Mouse (Mus musculus): ENCODE measurements around the gene Ncf4.

Ncf4 gene

DNA sequence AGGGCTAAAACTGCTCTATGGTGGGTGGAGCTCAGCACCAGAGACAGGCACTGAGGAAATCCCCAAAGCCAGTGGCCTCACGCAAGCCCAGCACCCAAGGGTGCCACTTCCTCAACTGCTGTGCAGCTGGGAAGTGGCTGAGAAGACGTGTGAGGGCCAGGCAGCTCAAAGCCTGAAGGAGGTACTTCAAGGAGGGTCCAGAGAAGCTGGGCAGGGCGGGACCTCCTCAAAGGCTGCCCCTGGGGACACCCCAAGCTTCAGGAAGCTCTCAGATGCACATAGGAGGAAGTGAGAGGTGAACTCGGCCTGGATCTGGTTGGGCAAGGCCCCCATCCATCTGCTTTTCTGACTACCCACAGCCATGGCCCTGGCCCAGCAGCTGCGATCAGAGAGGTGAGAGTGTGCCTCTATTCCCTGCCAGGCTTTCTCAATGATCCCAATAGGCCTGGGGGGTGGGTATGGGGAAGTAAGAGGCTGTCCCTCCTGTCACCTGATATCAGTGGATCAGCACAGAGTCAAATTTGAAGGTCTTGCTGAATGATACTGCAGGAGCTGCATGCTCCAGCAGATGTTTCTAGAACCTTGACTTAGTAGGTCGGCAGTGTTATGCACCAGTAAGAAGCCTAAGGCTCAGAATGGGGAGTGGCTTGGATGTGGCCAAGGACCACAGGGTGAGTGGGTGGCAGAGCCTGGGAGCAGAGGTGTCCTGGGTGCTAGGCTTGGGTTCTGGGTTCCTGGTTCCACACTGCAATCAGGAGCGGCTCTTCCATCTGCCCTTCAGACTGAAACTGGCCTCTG lies at the start of gene Ncf4:
Gene Ncf4, plus strand, starts transcription at position 107 of the 798 bp plus-strand sequence.
- DNase-seq (ENCODE audit: low spot score), result peak; percentile 61

DNA sequence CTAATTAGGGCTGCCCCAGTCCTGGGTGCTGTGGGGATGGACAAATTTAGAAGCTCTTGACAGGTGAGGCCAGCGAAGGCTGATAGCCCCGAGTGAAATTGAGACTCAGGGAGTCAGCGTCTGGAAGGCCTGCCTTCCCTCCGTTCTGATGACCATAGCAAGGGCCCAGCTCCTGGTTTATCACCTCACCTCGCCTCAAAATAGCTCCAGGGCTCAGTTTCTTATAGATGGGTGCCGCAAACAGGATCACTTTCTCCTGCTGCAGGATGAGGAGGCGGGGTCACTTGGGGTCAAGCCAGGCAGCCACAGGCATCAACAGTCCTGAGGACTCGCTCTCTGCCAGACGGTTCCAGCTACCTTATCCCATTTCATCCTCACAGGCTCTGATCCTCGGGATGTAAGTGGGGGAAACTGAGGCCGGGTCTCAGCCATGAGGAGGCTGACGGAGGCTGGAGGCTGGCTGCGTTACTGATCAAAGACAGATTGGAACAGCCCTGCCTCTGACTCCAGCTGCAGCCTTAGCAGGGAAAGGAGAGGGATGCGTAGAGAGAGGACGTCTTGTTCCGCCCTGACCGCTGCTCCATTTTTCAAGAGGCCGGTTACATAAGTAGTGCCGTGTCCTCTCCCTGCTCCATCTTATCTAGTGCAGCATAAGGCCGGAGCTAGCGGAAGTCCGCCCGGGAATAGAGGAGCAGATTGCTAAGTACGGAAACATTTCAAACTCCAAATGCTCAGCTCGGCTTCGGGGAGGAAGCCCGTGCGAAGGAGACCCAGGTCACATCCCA lies 49.3 kb upstream of the Ncf4 start:
- no peak for DNase-seq (ENCODE audit: low spot score)

DNA sequence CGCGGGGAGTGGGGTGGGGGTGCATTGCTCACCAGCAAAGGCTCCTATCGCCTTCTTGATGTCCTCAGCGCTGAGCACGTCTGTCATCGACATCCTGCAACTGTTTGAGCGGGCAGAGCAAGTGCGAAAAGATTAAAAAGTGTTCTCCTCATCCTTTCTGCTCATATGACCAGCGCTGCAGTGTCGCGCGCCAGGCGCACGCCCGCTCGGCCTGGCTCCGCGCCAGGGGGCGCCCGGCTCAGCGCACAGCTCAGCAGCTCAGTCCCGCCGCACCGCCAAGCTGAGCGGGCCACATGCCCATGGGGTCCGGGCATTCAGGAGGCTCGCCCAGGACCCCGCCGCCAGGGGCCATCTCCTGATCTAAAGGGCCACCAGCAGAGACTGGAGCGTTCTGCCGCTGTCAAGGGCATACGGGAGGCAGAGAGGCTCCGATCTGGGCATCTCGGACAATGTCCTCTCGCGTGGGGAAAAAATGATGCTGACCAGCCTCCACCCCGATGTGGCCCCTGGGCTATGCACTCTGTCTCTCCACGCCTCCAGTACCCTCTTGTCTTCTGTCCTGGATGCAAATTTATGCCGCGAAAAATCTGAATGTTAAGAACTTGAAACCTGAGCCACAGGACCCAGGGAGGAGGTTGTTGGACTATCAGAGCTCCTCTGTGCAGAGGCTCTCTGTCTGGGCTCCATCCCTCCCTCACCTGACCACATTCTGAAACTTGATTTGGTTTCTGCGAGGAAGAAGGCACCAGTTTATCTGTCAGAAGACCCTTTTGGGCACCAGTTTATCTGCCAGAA lies 40.4 kb upstream of the Ncf4 start:
- no peak for DNase-seq (ENCODE audit: low spot score)

DNA sequence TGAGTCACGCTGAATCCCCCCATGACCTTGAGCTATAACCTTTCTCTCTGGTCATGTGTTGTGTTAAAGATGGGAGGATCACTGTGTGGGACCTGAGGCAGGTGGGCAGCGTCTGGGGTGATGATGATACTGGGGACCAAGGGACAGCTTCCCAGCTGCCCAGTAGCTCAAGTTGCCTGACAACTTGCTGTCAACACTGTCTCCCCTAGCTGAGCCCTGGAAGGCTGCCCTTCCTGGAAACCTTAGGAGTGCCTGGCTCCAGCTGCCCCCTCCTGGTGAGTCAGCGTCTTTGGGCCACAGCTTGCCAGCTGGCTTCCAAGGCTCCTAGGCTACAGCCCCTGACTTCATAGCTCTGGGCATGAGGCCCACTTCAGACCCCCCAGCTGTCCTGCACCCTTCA lies 39.4 kb upstream of the Ncf4 start:
- no peak for DNase-seq (ENCODE audit: low spot score)

DNA sequence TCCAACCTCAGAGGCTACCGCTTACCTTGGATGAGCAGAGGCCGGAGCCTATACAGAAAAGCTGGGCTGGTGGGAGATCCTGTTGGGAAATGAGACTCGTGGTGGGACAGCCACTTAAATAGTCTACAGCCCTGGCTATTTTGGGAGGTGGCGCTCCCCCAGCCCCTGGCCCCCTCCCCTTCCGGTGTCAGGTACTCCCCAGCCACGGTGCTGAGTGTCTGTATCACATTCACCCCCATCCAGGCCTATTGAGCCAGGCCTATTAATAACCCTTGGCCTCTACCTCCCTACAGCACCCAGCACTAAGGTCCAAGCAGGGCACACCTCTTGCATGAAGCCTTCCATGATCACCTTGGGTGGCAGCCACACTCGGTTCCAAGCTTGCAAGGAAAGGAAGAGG lies 38.3 kb upstream of the Ncf4 start, which contains the start of gene Pvalb:
Gene Pvalb, minus strand, starts transcription at position 89 of the 400 bp plus-strand sequence.
- DNase-seq (ENCODE audit: low spot score), result no peak

DNA sequence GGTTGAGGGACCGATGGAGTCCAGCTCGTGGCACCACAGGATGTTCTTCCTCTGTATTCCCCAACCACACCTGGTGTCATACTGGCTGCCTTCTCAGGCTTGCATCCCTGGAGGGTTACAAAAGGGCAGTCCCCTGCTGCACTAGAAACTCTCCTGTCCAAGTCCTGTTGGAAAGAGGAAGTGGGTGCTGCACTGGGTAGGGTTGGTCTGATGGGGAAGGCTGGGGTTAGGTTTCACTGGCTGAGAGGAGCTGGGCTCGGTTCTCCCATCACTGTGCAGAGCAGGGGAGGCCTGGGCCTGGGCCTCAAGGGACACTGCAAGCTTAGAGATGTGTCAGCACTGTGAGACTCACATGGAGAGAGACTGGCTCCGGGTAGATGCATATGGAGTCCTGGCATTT lies 34.4 kb upstream of the Ncf4 start:
- DNase-seq (ENCODE audit: low spot score), result no peak

DNA sequence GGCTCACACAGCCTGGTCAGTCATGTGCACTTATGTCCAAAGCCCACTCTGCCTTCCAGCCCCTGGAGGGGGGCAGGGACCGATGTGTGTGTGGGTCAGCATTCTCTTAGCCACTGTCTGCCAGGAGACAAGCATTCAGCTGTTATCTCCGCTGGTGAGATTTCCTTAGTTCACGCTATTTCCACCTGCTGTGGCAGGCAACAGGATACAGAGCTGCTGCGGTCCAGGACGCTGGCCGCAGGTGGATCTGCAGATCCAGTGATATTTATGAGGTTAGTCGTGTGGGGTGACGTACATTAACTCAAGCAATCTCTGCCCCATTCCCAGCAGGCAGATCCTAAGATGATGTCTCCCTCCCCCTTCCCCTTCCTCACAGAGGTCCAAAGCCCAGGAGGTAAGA lies 33.2 kb upstream of the Ncf4 start:
- no peak for DNase-seq (ENCODE audit: low spot score)

DNA sequence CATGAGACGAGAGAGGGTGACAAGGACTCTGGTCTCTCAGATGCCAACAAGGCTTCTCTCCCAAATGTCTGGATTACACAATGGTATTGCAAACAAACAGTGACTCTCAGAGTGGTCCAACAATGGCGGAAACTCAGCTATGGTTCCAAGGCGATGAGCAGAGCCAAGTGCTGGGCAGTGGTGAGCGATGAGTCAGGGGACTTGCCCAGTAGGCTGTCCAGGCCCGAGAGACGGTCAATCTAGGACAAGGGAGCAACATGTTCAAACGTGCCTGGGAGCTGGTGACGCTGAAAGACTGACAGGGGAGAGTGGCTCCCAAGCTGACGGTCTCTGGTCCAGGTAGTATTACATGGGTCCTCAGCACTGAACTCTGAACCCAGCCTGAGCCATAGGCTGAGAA lies 29.3 kb upstream of the Ncf4 start:
- DNase-seq (ENCODE audit: low spot score), result no peak

DNA sequence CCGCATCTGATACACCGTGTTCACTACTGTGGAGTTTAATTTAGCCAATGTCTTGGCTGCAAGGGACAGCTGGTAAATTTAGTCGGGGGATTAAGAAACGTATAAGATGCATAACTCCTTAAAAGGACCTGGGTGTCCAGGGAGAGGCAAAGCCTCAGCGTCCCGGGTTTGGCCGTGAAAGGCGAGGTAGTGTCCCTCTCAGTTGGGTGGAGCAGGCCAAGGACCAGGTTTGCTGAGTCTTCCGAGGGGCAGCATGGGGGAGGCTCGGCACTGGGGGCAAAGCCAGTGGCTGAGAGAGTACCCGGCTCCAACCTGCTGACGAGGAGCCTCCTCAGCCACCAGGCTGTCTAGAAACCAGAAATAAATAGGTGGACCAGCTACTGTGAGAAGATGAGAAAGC lies 16.8 kb upstream of the Ncf4 start:
- no peak for DNase-seq (ENCODE audit: low spot score)

DNA sequence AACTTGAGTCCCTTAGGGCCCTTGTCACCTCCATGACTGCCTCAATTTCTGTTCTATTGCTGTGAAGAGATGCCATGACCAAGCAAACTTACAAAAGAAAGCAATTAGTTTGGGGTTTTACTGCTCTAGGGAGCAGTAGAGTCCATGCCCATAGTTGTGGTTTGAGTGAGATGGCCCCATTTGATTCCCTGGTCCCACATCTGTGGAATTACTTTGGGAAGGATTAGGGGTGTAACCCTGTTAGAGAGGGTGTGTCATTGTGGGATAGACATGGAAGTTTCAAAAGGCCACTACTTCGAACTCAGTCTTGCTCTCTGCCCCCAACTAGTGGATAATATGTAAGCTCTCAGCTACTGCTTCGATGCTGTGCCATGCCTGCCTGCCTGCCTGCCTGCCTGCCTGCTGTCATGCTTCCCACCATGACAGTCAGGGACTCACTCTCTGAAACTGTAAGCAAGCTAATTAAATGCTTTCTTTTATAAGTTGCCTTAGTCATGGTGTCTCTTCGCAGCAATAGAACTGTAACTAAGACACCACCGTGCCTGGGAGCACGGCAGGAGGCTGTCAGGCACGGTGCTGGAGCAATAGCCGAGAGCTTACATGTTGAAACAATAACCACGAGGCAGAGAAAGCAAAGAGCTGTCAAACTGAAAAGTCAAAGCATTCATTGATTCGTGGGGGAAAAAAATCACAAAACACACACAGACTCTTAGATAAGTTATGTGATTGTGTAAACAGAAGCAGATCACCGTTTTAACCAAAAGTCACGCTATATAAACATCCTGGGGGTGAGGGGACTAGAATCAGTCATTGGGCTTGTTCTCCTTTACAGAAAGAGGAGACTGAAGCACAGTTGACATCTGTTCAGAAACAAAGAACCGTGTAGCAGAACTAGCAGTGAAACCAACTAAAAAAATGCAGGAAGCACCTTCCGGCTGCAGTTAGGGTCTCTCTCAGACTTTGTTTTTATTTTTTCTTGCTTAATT lies 13.0 kb upstream of the Ncf4 start:
- DNase-seq (ENCODE audit: low spot score), result no peak

DNA sequence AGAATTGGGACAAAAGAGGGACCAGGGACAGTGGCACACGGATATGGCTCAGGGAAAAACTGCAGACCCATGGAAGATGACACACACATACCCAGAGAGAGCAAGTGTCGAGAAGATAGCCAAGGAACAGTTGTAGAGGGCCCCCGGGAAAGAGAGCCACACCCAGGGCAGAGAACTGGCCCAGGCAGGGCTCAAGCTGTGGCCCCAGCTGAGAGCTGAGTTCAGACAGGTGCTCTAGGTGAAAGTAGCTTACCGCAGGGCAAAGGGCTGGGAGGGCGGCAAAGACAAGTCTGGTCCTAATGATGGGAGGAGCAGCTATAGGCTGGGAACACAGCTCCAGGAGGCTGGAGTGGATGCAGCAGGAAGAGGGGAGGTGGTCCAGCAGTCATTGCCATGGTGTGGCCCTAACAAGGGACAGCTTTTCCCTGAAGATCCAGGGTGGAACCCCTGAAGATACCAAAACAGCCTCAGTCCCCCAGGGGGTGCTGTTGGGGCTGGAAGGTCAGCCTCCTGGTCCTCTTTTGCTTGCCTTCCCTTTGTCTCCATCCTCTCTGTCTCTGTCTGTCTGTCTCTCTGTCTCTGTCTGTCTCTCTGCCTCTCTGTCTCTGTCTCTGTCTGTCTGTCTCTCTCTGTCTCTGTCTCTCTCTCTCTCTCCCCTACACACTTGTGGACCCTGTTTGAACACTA lies 9.6 kb upstream of the Ncf4 start:
- DNase-seq (ENCODE audit: low spot score), result no peak

DNA sequence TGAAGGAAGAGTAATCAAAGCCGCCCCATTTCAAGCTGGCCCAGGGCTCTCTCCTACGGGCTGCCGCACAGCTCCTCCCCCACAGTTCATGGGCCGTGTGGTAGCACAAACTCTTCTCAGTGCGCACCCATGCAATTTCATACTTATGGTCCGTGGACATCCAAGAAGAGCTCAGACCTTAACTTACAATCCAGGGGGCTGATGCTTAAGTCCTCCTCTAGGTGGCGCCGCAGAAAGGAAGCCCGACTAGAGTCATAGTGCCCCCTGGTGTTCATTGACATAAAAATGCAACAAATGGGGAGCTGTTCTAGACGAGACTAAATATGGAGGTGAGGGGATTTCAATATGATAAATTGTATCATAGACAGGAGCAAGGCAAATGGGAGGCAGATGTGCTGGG lies 5.1 kb upstream of the Ncf4 start:
- DNase-seq (ENCODE audit: low spot score), result peak; percentile 70

DNA sequence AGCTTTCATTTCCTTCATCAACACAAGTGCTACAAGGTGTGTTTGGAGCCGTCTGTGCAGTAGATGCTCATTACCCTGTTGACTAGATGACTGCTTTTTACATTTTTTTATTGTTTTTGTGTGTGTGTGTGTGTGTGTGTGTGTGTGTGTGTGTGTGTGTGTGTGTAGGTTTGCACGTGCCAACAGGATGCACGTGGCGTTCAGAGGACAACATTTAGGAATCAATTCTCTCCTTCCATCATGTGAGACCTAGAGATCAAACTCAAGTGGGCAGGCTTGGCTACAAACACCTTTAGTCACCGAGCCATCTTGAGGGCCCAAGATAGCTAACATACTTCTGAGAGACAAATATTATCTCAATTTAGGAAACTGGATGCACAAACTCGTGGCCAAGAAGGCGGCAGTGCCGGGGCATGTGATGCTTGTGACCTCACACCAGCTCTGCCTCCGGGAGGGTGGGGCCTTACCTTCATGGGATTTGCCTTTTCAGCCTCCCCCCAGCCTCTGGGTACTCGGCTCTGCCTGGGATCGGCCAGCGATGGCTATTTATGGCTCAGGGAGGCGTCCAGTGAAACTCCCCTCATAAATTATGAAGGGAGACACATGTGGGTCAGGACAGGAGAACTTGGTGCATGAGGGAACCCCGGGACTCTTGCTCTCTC lies 4.5 kb upstream of the Ncf4 start:
- DNase-seq (ENCODE audit: low spot score), result no peak

DNA sequence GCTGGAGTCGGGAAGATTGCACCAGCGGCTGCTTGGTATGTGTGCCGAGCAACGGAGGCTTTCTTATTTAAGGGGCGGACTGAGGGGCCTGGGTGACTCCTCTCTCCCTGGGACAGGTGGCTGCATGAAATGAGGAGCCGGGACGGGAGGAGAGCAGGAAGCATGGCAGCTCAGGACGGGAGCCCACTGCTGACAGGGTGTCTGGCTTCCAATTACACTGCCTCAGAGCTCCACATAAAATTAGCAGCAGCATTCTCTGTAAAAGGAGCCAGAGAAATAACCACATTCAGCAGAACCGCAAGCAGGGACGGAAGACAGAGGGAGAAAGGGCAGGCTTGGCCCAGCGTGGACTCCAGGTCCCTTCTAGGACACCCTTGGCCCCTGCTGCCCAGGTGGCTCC lies 3.3 kb upstream of the Ncf4 start:
- DNase-seq (ENCODE audit: low spot score), result no peak

DNA sequence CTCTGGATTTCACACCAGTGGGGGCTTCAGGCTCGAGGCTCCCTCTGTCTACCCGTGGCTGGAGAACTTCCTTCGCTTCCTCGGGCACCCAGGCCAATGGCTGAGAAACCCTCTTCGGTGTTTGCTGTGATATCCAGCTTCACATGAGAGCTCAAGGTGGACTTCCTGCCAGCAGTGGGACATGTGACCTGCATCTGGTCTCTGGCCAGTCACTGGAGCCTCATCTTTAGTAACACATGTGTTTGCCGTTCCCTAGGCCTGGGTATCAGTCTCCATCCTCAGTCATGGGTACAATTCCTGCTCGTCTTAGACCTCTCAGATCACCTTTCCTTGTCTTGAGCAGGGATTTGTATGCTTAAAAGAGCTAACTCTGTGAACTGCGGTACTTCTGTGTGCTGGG lies 1.5 kb upstream of the Ncf4 start:
- DNase-seq (ENCODE audit: low spot score), result no peak

DNA sequence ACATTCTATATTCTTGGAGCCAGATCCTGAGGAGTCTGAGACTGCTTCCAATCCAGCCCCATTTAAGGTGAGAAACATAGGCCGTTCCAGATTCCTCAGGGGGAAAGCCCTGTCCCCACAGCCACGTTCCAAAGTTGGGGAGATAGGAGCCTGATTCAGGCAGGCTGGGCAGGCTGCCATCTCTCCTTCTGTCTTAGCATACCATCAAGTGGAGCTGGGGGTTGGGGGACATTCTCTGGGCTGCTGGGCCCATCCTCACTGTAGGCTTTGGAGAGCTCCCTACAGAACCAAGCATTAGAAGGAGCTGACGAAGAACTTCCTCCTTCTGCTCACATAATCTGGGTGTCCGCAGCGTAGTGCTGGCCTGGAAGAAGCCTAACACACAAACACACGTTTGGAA lies 827 bp upstream of the Ncf4 start:
- DNase-seq (ENCODE audit: low spot score), result no peak

DNA sequence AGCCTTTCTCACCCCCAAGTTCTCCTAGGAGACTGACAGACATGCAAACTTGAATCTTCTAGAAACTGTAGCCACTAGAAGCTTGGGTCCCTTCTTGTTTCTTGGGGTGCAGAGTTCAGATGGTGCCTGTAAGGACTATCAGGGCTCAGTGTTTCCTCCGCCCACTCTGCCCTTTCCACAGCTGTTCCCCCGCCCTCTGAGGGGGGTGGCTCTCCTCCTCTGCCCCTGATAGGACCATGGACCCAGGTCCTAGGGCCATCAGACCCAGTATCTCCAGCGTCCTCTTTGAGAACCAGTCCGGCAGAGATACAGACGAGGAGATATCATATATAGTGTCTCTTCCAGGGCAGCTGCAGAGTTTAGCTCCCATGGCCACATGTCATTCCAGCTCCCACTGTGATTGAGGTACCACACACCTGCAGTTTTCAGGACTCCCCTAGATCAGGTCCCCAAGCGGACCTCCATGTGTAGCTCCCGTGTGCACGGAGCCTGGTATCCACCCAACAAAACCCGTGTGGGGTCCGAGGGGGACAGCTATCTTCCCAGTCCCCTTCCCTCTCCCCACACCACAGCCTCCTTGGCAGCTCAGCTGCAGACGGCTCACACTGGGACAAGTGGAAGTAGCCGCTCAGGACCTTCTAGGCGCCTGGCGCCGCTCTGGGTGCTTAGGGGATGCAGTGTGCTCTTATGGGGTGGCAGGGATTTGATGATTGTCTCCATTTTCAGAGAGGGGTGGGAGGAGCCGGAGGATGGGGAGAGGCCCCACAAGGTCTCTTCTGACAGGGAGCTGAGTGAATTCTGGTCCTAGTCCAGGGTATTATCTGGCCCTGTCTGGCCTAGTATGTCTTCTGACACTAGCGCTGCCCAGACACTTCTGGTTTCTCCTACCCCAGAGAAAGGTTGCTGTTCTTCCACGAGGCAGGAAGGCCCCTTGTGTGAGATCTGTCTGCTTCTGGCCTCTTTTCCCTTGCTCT lies 1.8 kb downstream of the Ncf4 start:
- no peak for DNase-seq (ENCODE audit: low spot score)

DNA sequence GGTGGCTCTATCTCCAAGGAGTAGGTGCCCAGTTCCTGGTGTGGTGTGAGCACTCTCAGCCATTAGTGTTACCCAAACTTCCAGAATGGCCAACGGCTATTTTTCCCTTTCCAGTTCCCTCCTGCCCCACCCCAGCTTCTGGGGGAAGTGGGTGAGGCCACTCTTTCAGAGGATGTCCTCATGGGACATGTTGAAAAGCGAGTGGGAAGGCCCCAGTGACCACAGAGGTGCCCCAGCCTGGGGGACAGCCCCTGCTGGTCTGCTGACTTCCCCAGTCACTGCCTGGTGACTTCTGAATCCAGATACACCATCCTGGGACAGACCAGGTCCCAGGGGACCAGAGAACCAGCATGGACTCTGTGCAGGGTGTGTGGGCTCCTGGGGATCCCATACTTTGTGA lies 3.1 kb downstream of the Ncf4 start:
- no peak for DNase-seq (ENCODE audit: low spot score)

DNA sequence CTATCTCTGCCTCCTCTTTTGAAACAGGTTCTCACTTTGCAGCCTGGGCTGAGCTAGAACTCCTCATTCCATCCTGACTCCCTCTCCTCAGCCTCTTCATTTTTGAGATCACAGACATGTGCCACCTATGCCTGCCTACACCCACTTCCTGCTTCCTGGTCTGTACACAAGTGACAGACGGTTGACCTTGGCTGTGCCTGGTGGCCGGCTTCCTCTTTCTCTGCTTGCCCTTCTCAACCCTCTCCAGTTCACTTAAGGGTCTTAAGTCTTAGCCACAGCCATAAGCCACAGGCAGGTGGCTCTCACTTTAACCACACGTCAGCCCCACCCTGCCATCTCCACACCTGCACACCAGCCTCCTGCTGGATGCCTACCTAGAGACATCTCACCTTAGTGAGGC lies 3.8 kb downstream of the Ncf4 start:
- DNase-seq (ENCODE audit: low spot score), result peak; percentile 31

Data from T-cell, adult 2 months (primary cell).